Mouse (Mus musculus) liver, embryonic 13.5 days (tissue): ENCODE data around the gene Kank4. TPM values are rescaled to one million over a fixed set of nuclear protein-coding genes. Genes with fewer than 3 reads are reported as not detected.
A peak's percentile ranks its signal among the peaks of the same experiment; 100 is the strongest.
"Not testable (repeated sequence)": the region's sequence is repeated elsewhere in the genome, so short reads cannot be mapped to it uniquely, and the experiment has no call there.

Experiments
- ATAC-seq: fragments of 200-750 bp; cut with Nextera tagmentation; 2 replicates; pipeline ENCODE4 v1.8.0; 2017; ENCODE audit warnings: low read depth, mild to moderate bottlenecking, moderate number of reproducible peaks, moderate library complexity
- DNase-seq: peaks from one replicate; pipeline ENCODE4 v3.0.0; 2022
- H3K27ac ChIP-seq: fragments of 300-500 bp; sonication (generic); 2 replicates; pipeline ENCODE4 v1.5.1; 2015; ENCODE audit warnings: moderate library complexity, mild to moderate bottlenecking, inconsistent platforms
- H3K27me3 ChIP-seq: fragments of 300-500 bp; sonication (generic); 2 replicates; pipeline ENCODE4 v1.6.1; 2015; ENCODE audit warnings: mild to moderate bottlenecking, inconsistent platforms
- H3K36me3 ChIP-seq: fragments of 300-500 bp; sonication (generic); 2 replicates; pipeline ENCODE4 v1.6.1; 2015; ENCODE audit warnings: mild to moderate bottlenecking, inconsistent platforms
- H3K4me1 ChIP-seq: fragments of 300-500 bp; sonication (generic); replicated peaks from 2 replicates; pipeline ENCODE4 v1.6.1; 2015; ENCODE audit warnings: inconsistent platforms
- H3K4me2 ChIP-seq: fragments of 300-500 bp; sonication (generic); 2 replicates; pipeline ENCODE4 v1.6.1; 2015; ENCODE audit warnings: inconsistent platforms, mild to moderate bottlenecking, moderate library complexity
- H3K4me3 ChIP-seq: fragments of 300-500 bp; sonication (generic); replicated peaks from 2 replicates; pipeline ENCODE4 v1.5.1; 2015; ENCODE audit warnings: mild to moderate bottlenecking, inconsistent platforms
- H3K9ac ChIP-seq: fragments of 300-500 bp; sonication (generic); 2 replicates; pipeline ENCODE4 v1.6.1; 2015; ENCODE audit warnings: mild to moderate bottlenecking, inconsistent platforms
- H3K9me3 ChIP-seq: fragments of 300-500 bp; sonication (generic); replicated peaks from 2 replicates; pipeline ENCODE4 v1.6.1; 2016; ENCODE audit warnings: inconsistent platforms
- WGBS: fragments of 180-500 bp; shearing (Covaris S2); methylation state at CpG from one replicate; pipeline ENCODE4 v1.1.7; 2015; ENCODE audit not compliant: insufficient replicate concordance; 5-methylcytosine and 5-hydroxymethylcytosine counted together
- polyA plus RNA-seq: library from polyadenylated mRNA; unstranded; fragments of >200 nt; fragmentation: Nextera tagmentation; extraction: Ambion mirVana; gene quantifications from 2 replicates; pipeline ENCODE4 v1.2.1, GENCODE M21; 2015

Gene Kank4
- polyA plus RNA-seq, 1 experiment from 2014 or later: 0.07 TPM

DNA sequence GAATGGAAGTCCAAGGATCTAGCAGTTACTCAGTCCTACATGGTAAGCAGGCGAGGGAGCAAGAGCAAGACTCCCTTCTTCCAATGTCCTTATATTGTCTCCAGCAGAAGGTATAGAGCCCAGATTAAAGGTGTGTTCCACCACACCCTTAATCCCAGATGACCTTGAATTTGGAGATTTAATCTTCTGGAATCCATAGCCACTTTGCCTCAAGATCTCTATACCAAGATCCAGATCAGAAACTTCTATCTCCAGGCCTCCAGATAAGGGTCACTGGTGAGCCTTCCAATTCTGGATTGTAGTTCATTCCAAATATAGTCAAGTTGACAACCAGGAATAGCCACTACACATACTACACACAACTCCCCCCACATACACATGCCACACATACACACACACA lies 6.4 kb upstream of the Kank4 start, which contains the start of gene I0C0044D17Rik:
TSS of gene I0C0044D17Rik (minus strand) at position 101 of the 400 bp plus-strand sequence.
- not testable (repeated sequence) for H3K9ac ChIP-seq, H3K36me3 ChIP-seq, H3K4me3 ChIP-seq, H3K27me3 ChIP-seq, H3K4me1 ChIP-seq, H3K27ac ChIP-seq, H3K9me3 ChIP-seq, DNase-seq, H3K4me2 ChIP-seq, ATAC-seq
- WGBS: 44% methylated on average over 1 of the region's 1 CpGs

DNA sequence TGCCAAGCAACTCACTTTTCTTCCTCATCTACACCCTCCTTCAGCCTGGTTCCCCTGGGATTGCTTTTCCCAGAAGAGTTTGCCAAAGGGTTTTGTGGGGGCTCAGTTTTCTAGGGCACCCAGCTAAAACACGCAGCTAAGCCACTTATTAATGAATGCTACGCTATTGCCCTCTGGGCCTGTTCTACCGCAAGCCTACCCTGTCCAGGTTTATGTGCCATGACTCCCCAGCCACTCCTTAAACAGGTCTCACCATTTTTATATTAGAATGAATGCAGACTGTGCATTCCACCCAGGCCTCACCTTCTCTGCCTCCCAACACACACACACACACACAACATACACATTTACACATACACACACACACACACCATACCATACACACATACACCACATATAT lies 5.7 kb upstream of the Kank4 start:
- DNase-seq (no peak), ATAC-seq (no peak)
- no peaks in the 10 kb centered on the region for H3K36me3 ChIP-seq
- 75% methylated on average over 3 of the region's 3 CpGs for WGBS
- no peaks in the 10 kb centered on the region for H3K4me1 ChIP-seq
- no peak overlapping the region for H3K4me2 ChIP-seq
- H3K27me3 ChIP-seq: peaks cover 16% of the 10 kb centered on the region
- H3K9me3 ChIP-seq: no peaks in the 10 kb centered on the region
- H3K4me3 ChIP-seq: no peak overlapping the region
- no peak overlapping the region for H3K9ac ChIP-seq
- no peak overlapping the region for H3K27ac ChIP-seq

DNA sequence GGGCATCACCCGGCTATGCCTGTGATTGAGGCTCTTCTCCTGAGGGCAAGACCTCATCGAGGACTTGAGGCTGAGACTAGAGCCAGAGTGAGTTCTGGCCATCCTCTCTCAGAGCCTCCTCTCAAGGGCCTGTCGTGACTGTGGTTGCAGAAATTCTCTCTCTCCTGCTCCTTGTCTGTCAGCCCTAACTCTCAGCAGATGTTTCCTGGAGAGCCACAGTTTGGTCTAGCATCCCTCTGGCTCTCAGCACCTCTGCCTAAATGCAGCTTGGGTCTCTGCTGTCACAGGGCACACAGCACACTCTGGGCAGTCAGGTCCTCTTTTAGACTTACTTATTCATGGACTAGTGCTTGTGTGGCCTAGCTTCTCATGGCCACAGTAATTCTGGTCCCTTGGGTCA lies 5.1 kb upstream of the Kank4 start:
- 44% methylated on average over 3 of the region's 3 CpGs for WGBS
- Histone ChIP-seq H3K4me3 (no peak overlapping the region), H3K4me1 (no peaks in the 10 kb centered on the region), H3K9me3 (no peaks in the 10 kb centered on the region), H3K4me2 (no peak overlapping the region), H3K36me3 (no peaks in the 10 kb centered on the region), H3K27ac (no peak overlapping the region), H3K27me3 (peaks cover 21% of the 10 kb centered on the region), H3K9ac (no peak overlapping the region)
- DNase-seq: no peak
- ATAC-seq: no peak

DNA sequence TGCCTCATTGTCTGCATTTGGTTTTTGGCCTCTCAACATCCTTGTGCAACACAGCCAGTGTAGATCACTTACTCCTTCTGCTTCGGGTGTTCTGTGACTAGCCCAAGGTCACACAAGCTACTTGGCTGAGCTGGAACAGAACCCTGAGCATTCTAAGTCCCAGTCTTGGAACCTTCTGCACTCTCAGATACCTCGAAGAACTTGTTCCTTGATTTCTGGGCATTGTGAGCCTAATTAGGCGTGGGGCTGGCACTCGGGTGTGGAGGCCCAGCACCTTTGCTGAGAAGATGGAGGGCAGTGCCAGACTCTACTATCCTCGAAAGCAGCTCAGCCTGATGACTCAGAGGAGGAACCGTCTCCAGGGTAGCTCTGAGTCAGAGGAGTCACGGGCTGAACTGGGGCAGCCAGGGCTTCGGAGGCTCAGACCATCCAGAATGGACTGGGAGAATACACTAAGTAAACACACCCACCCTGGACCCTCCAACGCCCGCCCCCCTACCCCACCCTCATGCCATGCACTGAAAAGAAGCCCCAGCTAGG lies 1.9 kb upstream of the Kank4 start:
- Histone ChIP-seq H3K4me3 (no peak overlapping the region), H3K9me3 (no peaks in the 10 kb centered on the region), H3K4me1 (no peaks in the 10 kb centered on the region), H3K27me3 (peaks cover 49% of the 10 kb centered on the region), H3K9ac (no peak overlapping the region), H3K27ac (no peak overlapping the region), H3K4me2 (no peak overlapping the region), H3K36me3 (no peaks in the 10 kb centered on the region)
- 32% methylated on average over 10 of the region's 10 CpGs for WGBS
- ATAC-seq: no peak
- no peak for DNase-seq

DNA sequence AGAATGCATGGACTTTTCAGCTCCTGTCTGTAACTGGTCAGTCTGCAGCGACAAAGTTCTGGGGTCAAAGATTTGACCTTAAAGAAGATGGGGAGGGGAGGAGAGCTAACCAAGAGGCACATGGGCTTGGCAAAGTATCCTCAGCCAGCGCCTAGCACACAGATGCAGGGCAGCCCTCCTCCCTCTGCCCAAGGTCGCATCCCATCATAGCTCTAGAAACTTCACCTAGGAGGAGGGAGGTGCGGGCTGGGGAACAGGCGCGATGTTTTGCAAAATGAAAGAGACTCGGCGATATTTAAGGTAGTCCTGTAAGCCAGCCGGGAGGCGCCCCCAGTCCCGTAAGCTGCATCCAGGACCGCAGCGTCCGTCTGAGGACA lies 542 bp downstream of the Kank4 start:
- no peak for ATAC-seq
- Histone ChIP-seq H3K9me3 (no peaks in the 10 kb centered on the region), H3K27ac (no peak overlapping the region), H3K4me3 (peak overlapping the region; percentile 56), H3K4me1 (no peaks in the 10 kb centered on the region), H3K36me3 (no peaks in the 10 kb centered on the region), H3K9ac (peak overlapping the region; percentile 26; the same call in 1 of the 2 replicates), H3K27me3 (peaks cover 50% of the 10 kb centered on the region), H3K4me2 (peak overlapping the region; percentile 66)
- 1% methylated on average over 14 of the region's 14 CpGs for WGBS
- no peak for DNase-seq

DNA sequence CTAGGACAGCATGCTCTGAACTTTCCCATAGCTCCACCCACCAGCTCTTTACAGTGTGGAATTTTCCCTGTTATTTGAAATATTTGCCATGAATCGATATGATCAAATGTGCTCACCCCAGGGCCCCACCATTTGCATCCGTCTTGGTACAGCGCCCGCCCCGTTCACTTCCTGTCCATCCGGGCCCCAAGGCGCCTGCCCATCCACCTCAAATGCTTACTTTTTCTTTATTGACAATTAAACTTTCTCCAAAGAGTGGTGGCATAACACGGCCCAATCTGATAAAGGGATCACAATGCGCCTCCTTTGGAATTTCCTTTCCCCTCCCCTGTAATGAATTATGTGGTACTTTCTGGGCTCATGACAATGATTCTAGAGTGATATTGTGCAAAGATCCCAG lies 11.0 kb downstream of the Kank4 start:
- Histone ChIP-seq H3K4me1 (no peaks in the 10 kb centered on the region), H3K36me3 (no peaks in the 10 kb centered on the region), H3K4me3 (no peak overlapping the region), H3K27ac (no peak overlapping the region), H3K4me2 (no peak overlapping the region), H3K9ac (no peak overlapping the region), H3K27me3 (no peaks in the 10 kb centered on the region), H3K9me3 (no peaks in the 10 kb centered on the region)
- 64% methylated on average over 9 of the region's 9 CpGs for WGBS
- DNase-seq (no peak), ATAC-seq (no peak)

DNA sequence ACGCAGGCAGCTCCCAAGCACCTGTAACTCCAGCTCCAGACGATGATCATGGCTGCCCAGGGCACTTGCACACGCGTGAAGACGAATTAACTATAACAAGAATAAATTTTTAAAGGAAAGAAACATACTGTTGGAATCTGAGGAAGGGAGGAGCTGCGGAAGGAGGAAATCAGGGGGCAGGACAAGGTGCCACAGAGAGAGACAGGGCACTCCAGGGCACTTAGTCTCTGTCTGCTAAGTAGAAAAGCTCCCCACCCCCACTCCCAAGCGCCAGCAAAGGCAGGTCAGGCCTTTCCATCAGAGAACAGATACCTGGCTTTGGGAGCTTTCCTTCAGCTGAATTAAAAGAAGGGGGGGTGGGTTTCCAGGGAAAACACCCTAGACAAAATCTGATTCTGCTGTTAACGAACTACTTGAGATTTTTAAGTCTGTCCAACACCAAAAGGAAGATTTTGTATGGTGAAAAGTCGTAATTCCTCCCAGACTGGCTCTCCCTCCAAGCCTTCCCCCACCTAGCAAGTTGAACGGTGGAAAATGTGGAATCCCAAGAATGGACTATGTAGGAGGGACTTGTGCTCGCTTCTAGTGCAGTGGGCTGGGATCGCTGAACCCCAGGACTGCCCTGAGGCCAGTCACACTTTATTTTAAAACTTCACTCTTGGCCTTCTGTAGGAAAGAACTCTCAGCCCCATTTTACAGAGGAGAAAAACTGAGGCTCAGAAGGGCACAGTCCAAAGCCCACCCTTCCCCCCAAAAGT lies 11.9 kb downstream of the Kank4 start:
- DNase-seq (no peak), ATAC-seq (no peak)
- Histone ChIP-seq H3K36me3 (no peaks in the 10 kb centered on the region), H3K9ac (no peak overlapping the region), H3K27ac (no peak overlapping the region), H3K27me3 (no peaks in the 10 kb centered on the region), H3K4me2 (no peak overlapping the region), H3K9me3 (no peaks in the 10 kb centered on the region), H3K4me1 (no peaks in the 10 kb centered on the region), H3K4me3 (no peak overlapping the region)
- WGBS: 55% methylated on average over 12 of the region's 12 CpGs

DNA sequence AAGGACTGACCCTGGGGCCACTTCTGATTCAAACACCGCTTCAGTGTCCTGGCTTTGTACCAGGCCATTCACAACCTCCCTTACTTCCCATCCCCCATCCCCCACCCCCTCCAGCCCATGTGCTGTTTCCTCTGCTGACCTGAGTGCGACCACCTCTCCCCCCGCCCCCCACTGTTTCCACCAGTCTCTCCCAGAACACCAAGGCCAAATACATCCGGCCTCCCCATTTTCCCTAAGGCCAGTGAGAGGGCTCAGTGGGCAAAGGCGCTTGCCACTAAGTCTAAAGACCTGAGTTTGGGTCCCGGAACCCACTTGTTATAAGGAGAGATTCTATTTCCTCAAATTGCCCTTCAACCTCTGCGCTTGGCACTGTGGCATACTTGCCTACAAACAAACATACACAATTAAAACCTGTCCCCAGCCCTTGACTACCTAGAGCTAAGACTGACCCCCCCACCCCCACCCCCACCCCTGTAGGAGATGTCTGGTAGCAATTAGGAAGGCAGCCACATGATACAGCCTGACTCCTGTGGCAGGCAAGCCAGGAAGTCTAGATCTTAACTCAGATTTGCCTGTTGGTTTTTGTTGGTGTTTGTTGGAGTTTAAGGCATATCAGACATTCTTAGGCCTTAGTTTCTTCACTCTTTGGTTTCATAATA lies 12.7 kb downstream of the Kank4 start:
- no peaks in the 10 kb centered on the region for H3K9me3 ChIP-seq
- H3K9ac ChIP-seq: no peak overlapping the region
- no peak overlapping the region for H3K4me3 ChIP-seq
- WGBS: 52% methylated on average over 7 of the region's 7 CpGs
- no peak overlapping the region for H3K4me2 ChIP-seq
- H3K4me1 ChIP-seq: no peaks in the 10 kb centered on the region
- H3K36me3 ChIP-seq: no peaks in the 10 kb centered on the region
- no peak overlapping the region for H3K27ac ChIP-seq
- ATAC-seq (no peak), DNase-seq (no peak)
- no peaks in the 10 kb centered on the region for H3K27me3 ChIP-seq

DNA sequence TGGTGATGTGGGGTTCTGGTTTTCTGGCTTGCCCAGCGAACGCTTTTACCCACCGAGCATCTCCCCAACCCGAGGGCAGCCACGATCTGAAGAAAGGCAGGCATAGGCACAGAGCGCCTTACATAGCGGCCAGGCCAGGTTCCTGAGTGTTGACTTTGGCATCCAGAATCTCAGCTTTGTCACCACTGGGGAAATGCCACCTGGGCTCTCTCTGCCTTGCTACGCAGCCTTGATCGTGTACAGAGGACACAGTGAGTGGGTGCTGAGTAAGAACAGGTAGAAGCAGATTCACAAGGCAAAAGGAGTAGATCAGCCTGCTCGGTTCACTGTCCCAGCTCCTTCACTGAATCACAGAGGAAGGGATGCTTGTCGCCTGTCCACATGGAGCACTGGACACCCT lies 15.6 kb downstream of the Kank4 start:
- no peak for DNase-seq
- H3K27ac ChIP-seq: no peak overlapping the region
- WGBS: 79% methylated on average over 11 of the region's 11 CpGs
- no peak overlapping the region for H3K4me3 ChIP-seq
- no peaks in the 10 kb centered on the region for H3K27me3 ChIP-seq
- H3K4me1 ChIP-seq: no peaks in the 10 kb centered on the region
- no peak overlapping the region for H3K4me2 ChIP-seq
- H3K9me3 ChIP-seq: no peaks in the 10 kb centered on the region
- no peak overlapping the region for H3K9ac ChIP-seq
- ATAC-seq: no peak
- no peaks in the 10 kb centered on the region for H3K36me3 ChIP-seq

DNA sequence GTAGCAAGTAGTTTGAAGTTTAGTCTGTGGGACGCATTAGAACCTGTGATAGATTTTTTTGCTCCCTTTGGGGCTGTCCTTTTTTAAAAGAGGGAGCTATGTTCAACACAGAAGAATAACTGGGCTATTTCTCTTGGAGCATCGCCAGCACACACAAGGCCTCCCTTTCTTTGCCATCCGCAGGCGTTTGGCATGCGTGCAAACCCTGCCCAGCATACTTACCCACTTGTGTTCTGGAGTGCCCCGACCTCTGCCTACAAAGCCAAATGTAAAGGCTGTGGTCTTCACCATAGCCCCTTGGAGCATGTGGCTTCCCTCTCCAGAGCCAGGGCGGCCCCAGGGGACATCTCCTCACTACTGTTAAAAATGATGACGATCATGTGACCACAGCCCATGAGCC lies 16.5 kb downstream of the Kank4 start:
- no peak overlapping the region for H3K27ac ChIP-seq
- no peaks in the 10 kb centered on the region for H3K4me1 ChIP-seq
- no peak for ATAC-seq
- no peak for DNase-seq
- WGBS: 76% methylated on average over 8 of the region's 8 CpGs
- no peak overlapping the region for H3K9ac ChIP-seq
- H3K4me2 ChIP-seq: no peak overlapping the region
- no peak overlapping the region for H3K4me3 ChIP-seq
- no peaks in the 10 kb centered on the region for H3K36me3 ChIP-seq
- no peaks in the 10 kb centered on the region for H3K9me3 ChIP-seq
- H3K27me3 ChIP-seq: no peaks in the 10 kb centered on the region

DNA sequence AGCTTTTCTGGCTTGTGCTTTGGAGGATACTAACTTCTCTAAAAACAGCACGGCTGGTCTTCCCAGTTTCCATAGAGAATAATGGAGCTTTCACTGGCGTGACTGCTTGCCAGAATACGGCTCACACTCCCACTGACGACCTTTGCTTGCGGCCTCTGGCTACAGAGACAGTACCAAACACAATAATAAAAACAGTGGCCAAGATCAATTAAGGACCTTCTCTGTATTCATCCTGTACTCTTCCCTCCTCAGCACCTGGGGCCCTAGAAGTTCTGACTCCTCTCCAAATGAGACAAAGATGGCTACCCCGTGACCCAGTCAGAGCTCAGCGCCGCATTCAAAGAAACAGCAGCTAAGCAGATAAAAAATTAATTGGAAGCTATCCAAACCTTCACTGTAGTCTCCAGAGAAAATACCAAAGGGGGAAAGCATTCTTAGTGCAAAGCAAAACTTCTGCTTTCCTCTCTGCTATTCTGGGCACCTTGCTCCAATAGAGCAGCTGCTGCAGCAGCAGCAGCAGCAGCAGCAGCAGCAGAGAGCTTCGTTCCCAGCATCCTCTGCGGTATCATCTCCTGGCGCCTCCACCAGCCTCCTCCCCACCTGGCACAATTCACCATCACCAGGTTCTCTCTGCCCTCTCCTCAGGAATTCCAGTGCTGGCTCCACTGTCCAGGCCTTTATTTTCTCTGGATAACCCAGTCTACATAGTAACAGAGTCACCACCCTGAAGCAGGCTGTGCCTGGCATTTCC lies 20.6 kb downstream of the Kank4 start:
- Histone ChIP-seq H3K9me3 (no peaks in the 10 kb centered on the region), H3K27ac (no peak overlapping the region), H3K36me3 (no peaks in the 10 kb centered on the region), H3K27me3 (no peaks in the 10 kb centered on the region), H3K4me3 (no peak overlapping the region), H3K4me1 (no peaks in the 10 kb centered on the region), H3K4me2 (no peak overlapping the region), H3K9ac (no peak overlapping the region)
- ATAC-seq: no peak
- 65% methylated on average over 11 of the region's 11 CpGs for WGBS
- DNase-seq: no peak
